Mouse (Mus musculus) liver, embryonic 14.5 days (tissue): Measurements from ENCODE around the gene Tmem232. TPM values are rescaled to one million over a fixed set of nuclear protein-coding genes. Genes with fewer than 3 reads are reported as not detected.

ENCODE experiments used
- ATAC-seq: fragments of 200-750 bp; cut with Nextera tagmentation; 2 replicates; pipeline ENCODE4 v1.8.0; 2017; ENCODE audit warnings: moderate number of reproducible peaks, mild to moderate bottlenecking, moderate library complexity; ENCODE audit not compliant: insufficient read depth
- DNase-seq, 3 experiments: peaks; one replicate each; pipeline ENCODE4 v3.0.0-alpha.2; 2012 to 2013; ENCODE audit warnings: low read depth in 3 of 3, low spot score in 3 of 3
- H3K27ac ChIP-seq: fragments of 300-500 bp; sonication (generic); 2 replicates; pipeline ENCODE4 v1.5.1; 2014; ENCODE audit warnings: moderate library complexity, mild to moderate bottlenecking, control low read depth, inconsistent platforms
- H3K27me3 ChIP-seq: fragments of 300-500 bp; sonication (generic); 2 replicates; pipeline ENCODE4 v1.6.1; 2014; ENCODE audit warnings: mild to moderate bottlenecking, low read length, moderate library complexity; ENCODE audit not compliant: control insufficient read depth, insufficient read depth
- H3K36me3 ChIP-seq: fragments of 300-500 bp; sonication (generic); replicated peaks from 2 replicates; pipeline ENCODE4 v1.6.1; 2014; ENCODE audit warnings: low read depth; ENCODE audit not compliant: control insufficient read depth, insufficient read depth
- H3K4me1 ChIP-seq, 2 experiments: fragments of 200-500 bp in 1 of 2; fragments of 300-500 bp in 1 of 2; sonication (generic) in 1 of 2; replicated peaks; 2 replicates each; pipeline ENCODE4 v1.6.1; 2012 to 2014; ENCODE audit warnings: antibody characterized with exemption in 1 of 2, inconsistent platforms in 1 of 2, low read length in 1 of 2; ENCODE audit not compliant: control insufficient read depth in 2 of 2, insufficient read depth in 2 of 2
- H3K4me2 ChIP-seq: fragments of 300-500 bp; sonication (generic); 2 replicates; pipeline ENCODE4 v1.6.1; 2014; ENCODE audit warnings: low read depth, mild to moderate bottlenecking, control low read depth, moderate library complexity
- H3K4me3 ChIP-seq, 2 experiments: fragments of 200-500 bp in 1 of 2; fragments of 300-500 bp in 1 of 2; sonication (generic) in 1 of 2; 2 replicates each; pipeline ENCODE4 v1.5.1; 2012 to 2014; ENCODE audit warnings: low read depth in 2 of 2, low read length in 2 of 2, mild to moderate bottlenecking in 2 of 2, control low read depth in 1 of 2, inconsistent platforms in 1 of 2, moderate library complexity in 1 of 2; ENCODE audit not compliant: insufficient read depth in 1 of 2
- H3K9ac ChIP-seq: fragments of 300-500 bp; sonication (generic); replicated peaks from 2 replicates; pipeline ENCODE4 v1.6.1; 2014; ENCODE audit warnings: mild to moderate bottlenecking, control low read depth, moderate library complexity
- H3K9me3 ChIP-seq: fragments of 300-500 bp; sonication (generic); 2 replicates; pipeline ENCODE4 v1.6.1; 2016; ENCODE audit warnings: low read length, mixed read lengths; ENCODE audit not compliant: control insufficient read depth
- CTCF ChIP-seq: IDR thresholded peaks from 2 replicates; pipeline ENCODE4 v1.5.1; 2016; ENCODE audit warnings: antibody characterized with exemption, low read depth, control low read depth
- EP300 ChIP-seq: IDR thresholded peaks from 2 replicates; pipeline ENCODE4 v1.6.1; 2016; ENCODE audit warnings: antibody characterized with exemption, low read depth
- WGBS: fragments of 180-500 bp; shearing (Covaris S2); extraction: QIAGEN DNeasy Blood & Tissue Kit; methylation state at CpG from one replicate; pipeline ENCODE4 v1.1.7; 2014; ENCODE audit not compliant: insufficient replicate concordance; 5-methylcytosine and 5-hydroxymethylcytosine counted together
- polyA plus RNA-seq, 2 experiments: library from polyadenylated mRNA; depleted of rRNA in 1 of 2; stranded (reverse) in 1 of 2; unstranded in 1 of 2; fragments of >200 nt; fragmentation: Nextera tagmentation in 1 of 2; extraction: Ambion mirVana in 1 of 2; gene quantifications; 2 replicates each; pipeline versions ENCODE4 v1.2.1 to v1.2.3; 2012 to 2014

The Tmem232 gene
- polyA plus RNA-seq (2012; rRNA removed) = not detected in 2 replicates
- polyA plus RNA-seq (2014; fragmentation: Nextera tagmentation; extraction: Ambion mirVana) = not detected in 2 replicates

DNA sequence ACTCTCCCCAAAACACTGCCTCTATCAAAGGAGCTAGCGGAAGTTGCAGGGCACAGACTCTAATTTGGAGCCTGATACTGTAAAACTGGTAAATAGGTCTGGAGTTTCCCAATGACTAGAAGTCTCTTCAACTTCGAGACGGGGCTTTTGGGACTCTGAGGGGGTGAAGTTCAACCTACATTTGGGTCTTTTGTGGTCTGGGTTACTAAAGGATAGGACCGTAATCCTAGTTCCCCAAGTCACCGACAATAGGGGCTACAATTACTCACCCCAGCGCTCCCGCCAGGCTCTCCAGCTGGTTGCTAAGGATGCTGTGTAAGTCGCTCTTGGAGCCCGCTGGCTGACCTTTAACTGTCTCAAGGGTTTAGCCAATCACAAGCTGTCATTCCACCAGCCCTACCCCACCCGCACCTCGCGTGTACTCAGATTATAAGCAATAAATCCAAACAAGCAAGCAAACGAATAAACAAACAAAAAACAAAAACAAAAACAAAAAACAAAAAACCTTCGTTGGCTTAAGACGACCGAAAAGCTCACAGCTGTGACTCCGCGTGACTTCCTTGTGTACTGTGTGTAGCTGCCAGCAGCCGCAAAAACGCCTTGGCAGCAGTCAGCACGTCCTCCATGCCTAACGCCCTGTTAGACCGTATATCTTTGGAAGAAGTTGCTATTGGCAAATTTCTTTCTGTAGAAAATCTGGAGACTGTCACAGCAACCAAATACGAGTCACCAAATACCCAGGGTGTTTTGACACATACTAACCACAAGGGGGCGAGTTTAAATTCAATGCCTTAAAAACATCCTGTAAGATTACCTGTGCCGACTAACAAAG is at the start of gene Tmem232:
Tmem232 (minus strand) TSS at position 342 of the 832 bp plus-strand sequence.
- DNase-seq = no peak

DNA sequence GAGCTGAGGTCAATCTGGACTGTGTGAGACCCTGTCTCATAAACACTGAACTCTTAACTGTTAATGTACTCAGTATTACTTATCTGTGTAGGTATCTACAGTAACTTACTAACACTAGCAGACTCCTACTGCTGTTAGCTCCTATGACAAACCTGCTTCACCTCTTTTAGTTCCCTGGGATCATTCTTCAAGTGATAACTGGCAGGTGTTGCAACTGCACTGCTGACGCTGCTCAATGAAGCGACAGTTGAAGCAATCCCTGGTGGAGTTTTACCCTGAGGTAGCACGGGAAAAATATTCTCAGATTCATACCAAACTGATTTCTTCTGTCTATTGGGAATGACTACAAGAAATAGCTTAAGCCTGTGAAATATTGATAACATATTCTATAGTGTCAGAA is 46.3 kb upstream of the Tmem232 start:
- H3K4me2 ChIP-seq = no peak overlapping the region
- WGBS = 76% methylated on average over 3 of the region's 3 CpGs
- TF ChIP-seq EP300 (no peak), CTCF (no peak)

More for the DNA sequence above, at the start of gene Tmem232:
- TF ChIP-seq CTCF = peak; percentile 67
- no peak for TF ChIP-seq EP300
- Histone ChIP-seq H3K9ac (no peak within 1 kb of the TSS), H3K9me3 (no peaks in the 10 kb centered on the region), H3K27ac (no peak within 1 kb of the TSS), H3K4me1 (no peaks in the 10 kb centered on the region; a peak in 1 of 4 replicates), H3K4me2 (peak within 1 kb of the TSS; percentile 36; the same call in 1 of the 2 replicates), H3K36me3 (no peaks in the 10 kb centered on the region), H3K27me3 (no peaks in the 10 kb centered on the region; the same call in 1 of the 2 replicates), H3K4me3 (peak within 1 kb of the TSS in 1 of 2 experiments; percentile 21; a peak in 1 of 4 replicates)
- 15% methylated on average over 26 of the region's 26 CpGs for WGBS
- no peak for ATAC-seq

DNA sequence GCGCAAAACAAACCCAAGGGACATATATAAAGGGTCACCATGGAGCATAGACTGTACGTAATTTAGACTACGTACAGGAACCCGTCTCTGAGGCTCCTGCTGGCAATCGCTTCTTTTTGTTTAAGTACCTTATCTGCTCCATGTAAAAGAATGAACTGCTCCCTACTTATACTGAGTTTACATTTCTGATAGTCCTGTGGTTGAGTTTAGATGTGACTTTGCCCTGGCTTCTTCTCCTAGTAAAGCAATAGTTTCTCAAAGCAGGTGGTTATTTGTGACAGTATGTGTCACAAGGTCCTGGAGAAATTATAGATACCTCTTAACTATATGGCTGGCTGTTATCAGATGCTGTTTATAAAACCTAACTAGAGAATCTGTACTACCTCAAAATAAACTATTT is 40.9 kb upstream of the Tmem232 start:
- Histone ChIP-seq H3K4me2 (no peak overlapping the region), H3K27ac (no peak overlapping the region), H3K4me3 (no peak overlapping the region), H3K9me3 (no peaks in the 10 kb centered on the region), H3K9ac (no peak overlapping the region), H3K4me1 (no peaks in the 10 kb centered on the region), H3K36me3 (peaks cover 28% of the 10 kb centered on the region), H3K27me3 (no peaks in the 10 kb centered on the region)
- 93% methylated on average over 5 of the region's 5 CpGs for WGBS
- DNase-seq = no peak
- no peak for TF ChIP-seq CTCF
- TF ChIP-seq EP300 = no peak
- ATAC-seq = no peak

More for the DNA sequence above, 46.3 kb upstream of the Tmem232 start:
- Histone ChIP-seq H3K4me1 (no peaks in the 10 kb centered on the region), H3K4me3 (no peak overlapping the region), H3K36me3 (peaks cover 7% of the 10 kb centered on the region), H3K9ac (no peak overlapping the region), H3K27me3 (no peaks in the 10 kb centered on the region), H3K27ac (no peak overlapping the region), H3K9me3 (no peaks in the 10 kb centered on the region)
- no peak for ATAC-seq
- no peak for DNase-seq

DNA sequence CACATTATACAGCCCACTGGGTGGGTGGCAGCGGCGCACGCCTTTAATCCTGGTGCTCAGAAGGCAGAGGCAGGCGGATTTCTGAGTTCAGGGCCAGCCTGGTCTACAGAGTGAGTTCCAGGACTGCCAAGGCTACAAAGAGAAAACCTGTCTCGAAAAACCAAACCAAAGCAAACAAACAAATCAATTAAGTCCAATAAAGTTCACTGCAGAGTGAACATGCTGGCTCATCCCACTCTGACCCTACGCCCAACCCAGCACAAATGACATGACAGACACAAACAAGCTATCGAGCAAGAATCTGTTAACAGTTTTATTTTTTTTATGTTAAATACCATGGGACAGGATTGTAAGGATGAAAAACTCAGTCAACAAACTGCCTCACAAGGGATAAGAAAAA is 39.2 kb upstream of the Tmem232 start:
- Histone ChIP-seq H3K27ac (no peak overlapping the region), H3K4me1 (no peaks in the 10 kb centered on the region), H3K27me3 (no peaks in the 10 kb centered on the region), H3K36me3 (peaks cover 28% of the 10 kb centered on the region), H3K4me2 (no peak overlapping the region), H3K9me3 (no peaks in the 10 kb centered on the region), H3K9ac (no peak overlapping the region), H3K4me3 (no peak overlapping the region)
- DNase-seq (no peak), ATAC-seq (no peak)
- 88% methylated on average over 7 of the region's 7 CpGs for WGBS
- TF ChIP-seq EP300 = no peak
- no peak for TF ChIP-seq CTCF

DNA sequence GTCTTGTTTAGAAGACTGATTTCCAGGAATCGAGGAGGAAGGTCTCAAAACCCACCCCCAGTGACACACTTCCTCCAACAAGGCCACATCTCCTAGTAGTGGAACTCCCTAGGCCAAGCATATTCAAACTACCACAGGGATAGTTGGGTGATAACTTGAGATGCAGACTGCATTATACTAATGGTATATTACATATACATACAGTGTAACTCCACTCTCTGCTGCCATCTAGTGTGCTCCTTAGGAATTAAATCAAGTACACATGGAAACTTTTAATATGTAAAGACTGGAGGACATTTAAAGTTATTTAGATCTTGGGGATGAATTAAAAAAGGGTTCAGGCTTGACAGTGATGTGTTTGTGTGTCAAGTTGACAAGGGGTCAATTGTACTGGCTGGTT is 34.8 kb upstream of the Tmem232 start:
- DNase-seq (peak; percentile 28 to 31 (median 31)), ATAC-seq (peak; percentile 42; the same call in 1 of the 2 replicates)

More for the DNA sequence above, 34.8 kb upstream of the Tmem232 start:
- no peak overlapping the region for H3K4me2 ChIP-seq
- H3K9ac ChIP-seq = no peak overlapping the region
- peaks cover 13% of the 10 kb centered on the region for H3K36me3 ChIP-seq
- no peak overlapping the region for H3K4me3 ChIP-seq
- peak; percentile 65; the same call in 1 of the 2 replicates for TF ChIP-seq CTCF
- TF ChIP-seq EP300 = no peak
- no peak overlapping the region for H3K27ac ChIP-seq
- WGBS = 28% methylated on average over 1 of the region's 1 CpGs
- no peaks in the 10 kb centered on the region for H3K4me1 ChIP-seq
- no peaks in the 10 kb centered on the region for H3K27me3 ChIP-seq
- no peaks in the 10 kb centered on the region for H3K9me3 ChIP-seq
